Mouse (Mus musculus) liver, adult 2 months (tissue): Measurements from ENCODE around the gene Micu1.

Source experiments
- CTCF ChIP-seq: fragments of 200-500 bp; IDR thresholded peaks from 2 replicates; pipeline ENCODE4 v1.5.1; 2011; ENCODE audit warnings: low read depth, low read length, control low read depth
- POLR2A ChIP-seq: fragments of 200-500 bp; IDR thresholded peaks from 2 replicates; pipeline ENCODE4 v1.6.1; 2011; ENCODE audit warnings: low read length, control low read depth; ENCODE audit not compliant: insufficient read depth; ENCODE audit errors: extremely low read depth

- TF ChIP-seq CTCF (no peak), POLR2A (no peak)
Measured at GRCm38 (mm10) chr10:59813759-59814158, 111.5 kb downstream of the Micu1 start.
